Mouse (Mus musculus) testis, postnatal 10 days (tissue): ENCODE data around the gene Eprs.
A peak's percentile ranks its signal among the peaks of the same experiment; 100 is the strongest.

Experiments used
- DNase-seq: peaks from one replicate; pipeline ENCODE4 v3.0.0; 2021; ENCODE audit warnings: low spot score

The Eprs gene

DNA sequence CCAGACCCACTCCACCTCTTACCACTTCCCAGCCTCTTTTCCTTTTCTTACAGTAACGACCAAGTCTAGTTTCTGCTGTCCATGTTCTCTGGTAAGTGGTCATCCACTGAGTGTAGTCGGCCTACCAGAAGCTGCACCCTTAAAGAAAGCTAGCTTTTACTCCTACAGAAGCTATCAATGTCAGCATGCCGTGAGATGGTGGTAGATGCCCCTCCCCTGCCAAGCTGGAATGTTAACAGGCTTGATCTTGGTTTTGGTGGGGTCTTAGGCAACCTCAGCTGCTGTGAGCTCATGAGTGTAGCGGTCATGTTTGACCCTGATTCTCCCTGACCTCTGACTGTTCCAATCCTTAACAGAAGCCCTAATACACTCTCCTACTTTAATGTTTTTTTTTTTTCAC is 4.6 kb upstream of the Eprs start:
- no peak for DNase-seq

DNA sequence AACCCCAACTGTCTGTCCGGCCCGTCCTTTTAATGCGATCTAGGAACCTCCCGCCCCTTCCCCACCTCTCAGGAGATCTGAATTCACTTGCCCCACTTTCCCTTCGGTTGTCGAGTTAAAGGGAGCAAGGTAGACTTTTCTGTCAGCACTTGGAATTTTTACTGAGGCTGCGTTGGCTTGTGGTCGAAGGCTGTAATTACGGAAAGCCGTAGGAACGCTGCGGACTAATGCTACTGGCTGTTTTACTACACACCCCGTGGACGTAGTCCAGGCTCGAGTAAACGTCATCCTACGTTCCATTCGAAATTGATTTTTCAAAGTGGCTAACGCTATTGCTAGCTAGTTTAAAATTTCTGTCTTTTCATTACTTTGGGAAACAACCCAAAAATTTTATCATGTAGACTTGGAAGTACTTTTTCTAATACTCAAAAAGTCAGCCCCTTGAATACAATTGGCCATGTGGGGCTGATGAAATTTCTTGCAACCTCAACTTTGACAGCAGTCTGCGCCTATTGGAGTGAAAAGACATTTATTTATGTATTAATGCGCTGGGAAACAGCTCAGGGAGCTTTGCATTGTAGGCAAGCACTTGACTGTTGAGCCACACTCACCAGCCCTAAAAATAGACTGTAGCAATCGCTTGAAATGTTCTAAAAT is 810 bp downstream of the Eprs start:
- peak; percentile 53 for DNase-seq

DNA sequence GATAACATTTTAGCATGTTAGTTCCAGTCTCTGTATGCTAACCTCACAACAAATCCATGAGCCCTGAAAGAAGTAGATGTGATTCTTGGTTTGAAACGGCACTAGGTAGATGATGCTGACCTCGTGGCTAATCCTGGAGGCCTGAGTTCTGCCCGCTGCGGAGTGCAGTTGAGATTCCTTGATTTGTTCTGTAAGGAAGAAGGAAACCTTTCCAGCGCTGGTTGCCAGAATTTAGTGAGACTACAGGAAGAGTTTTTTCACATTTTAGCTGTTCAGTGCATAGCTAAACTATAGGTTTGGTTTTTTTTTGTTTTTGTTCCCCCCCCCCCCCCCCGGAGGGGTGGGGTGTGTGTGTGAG is 1.3 kb downstream of the Eprs start:
- DNase-seq: no peak

DNA sequence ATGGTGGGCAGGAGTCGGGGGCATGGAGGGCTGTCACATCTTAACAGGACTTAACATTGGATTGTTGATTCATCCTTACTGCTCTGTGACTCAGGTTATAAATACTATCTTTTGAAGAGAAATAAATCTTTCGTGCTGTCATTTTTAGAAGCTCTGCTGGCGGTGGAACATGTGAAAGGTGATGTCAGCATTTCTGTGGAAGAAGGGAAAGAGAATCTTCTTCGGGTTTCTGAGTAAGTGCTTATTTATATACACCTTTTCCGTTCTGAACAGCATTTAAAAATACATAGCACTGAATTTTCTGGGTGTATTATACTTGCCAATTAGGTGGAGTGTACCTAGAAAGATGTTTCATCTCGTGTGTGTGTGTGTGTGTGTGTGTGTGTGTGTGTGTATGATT is 4.5 kb downstream of the Eprs start:
- no peak for DNase-seq

DNA sequence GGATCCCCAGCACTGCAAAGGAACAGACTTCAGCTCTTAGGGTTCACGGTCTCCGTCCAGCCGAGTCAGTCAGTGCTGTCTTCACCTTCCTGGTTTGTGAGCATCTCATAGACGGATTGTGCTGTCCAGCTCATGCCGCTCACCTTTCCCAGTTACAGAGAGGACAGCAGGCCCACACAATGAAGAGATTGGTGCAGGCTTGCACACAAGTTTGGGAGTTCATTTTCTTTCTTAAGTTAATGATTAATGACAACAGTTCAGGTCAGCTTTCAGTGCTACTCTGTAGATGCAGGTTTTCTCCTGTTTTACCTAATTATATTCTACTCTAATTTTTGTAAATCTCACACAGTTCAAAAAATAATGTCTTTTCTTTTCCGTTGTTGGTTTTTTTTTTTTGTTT is 7.1 kb downstream of the Eprs start:
- no peak for DNase-seq

DNA sequence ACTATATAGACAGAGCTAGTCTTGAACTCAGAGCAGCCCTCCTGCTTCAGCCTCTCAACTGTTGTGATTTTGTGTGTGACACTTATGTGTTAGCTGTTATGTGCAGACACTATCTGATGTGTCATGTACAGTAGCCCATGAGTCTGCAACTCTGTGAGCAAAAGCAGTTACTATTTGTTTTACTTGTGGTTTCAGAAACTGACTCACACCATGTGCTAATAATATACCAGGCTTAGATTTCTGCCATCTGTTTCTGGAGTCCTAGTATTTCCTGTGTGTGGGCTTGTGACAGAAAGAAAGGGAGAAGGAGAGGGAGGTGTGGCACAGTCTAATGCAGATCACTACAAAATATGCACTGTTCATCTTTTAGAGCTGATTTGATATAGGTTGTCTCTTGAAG is 13.5 kb downstream of the Eprs start:
- DNase-seq: no peak

DNA sequence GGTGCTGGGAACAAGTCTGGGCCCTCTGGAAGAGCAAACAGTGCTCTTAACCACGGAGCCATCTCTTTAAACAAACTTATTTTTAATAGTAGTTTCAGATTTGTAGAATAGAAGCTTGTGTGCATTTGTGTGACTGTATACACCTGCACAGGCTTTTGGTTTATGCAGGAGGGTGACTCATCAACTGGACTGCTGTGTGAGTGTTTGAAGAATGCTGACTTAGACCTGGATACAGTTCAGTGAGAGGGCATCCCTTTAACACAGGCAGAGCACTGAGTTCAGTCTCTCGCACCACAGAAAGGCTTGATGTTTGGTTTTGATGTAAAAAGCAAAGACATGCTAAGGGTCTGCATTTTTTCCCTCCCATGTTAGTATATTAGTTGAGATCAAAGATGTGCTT is 14.6 kb downstream of the Eprs start:
- DNase-seq: no peak

DNA sequence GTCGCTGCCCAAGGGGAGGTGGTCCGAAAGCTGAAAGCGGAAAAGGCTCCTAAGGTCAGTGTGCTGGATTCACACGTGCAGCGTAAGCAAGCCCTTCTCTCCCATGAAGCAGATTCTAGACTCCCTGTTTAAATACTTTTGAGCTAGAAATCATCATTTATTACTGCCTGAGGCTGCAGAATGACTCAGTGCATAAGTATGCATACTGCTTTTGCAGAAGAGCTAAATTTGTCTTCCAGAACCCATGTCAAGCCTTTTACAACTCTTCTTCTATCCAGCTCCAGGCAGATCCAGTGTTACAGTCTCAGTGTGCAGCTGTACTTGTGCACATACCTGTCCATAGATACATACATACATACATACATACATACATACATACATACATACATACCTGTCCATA is 38.8 kb downstream of the Eprs start:
- no peak for DNase-seq

DNA sequence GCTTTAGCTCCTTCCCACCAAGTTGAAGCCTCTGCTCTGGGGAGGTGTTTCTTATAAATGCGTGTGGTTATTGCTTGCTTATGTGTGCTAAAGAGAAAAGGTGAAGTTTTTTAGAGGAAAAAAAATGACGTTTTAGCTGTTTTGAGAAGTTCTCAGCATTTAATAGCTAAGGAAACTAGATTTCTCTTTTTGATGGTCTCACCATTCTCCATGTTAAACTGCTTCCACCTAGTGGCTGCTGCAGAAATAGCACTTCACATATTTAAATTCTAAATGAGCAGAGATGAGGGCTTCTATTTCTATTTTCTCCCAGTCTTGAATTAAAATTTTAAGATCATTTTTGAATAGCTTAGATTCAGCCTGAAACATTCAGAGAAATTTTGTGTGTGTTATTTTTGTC is 41.2 kb downstream of the Eprs start:
- DNase-seq: no peak

DNA sequence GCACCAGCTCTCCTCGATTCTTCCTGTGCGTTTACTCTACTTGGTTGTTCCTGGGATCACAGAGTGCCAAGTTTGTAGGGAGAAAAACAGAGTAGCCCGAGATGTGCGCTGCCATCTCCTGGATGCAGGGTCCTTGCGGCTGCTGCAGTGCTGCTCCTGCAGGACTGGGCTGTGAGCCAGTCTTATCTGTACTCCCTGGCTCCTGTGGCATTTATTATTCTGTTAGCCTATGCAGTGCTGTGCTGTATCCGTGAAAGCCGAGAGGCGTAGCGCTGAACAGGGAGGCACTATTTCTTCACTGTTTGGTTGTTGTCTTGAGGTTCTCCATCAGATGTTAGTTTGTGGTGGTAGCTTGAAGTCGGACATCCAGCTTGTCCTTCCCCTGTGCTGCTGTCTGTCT is 43.1 kb downstream of the Eprs start:
- no peak for DNase-seq

DNA sequence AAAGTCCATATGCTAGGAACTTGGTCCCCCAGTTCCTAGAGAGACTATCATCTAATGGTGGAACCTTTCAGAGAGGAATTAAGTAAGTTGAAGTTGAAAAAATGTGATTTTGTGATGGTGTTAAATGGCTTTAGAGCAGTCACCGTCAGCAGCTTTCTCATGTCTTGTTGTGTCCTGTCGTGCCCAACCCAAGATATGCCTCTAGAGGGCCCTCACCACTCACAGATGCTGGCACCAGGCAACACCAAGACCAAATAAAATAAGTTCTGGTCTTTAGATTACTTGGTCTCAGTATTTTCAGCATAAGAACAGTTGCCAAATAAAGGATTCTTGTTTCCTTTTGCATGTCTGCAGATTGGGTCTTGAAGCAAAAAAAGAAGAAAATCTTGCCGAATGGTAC is 47.0 kb downstream of the Eprs start:
- DNase-seq: no peak

DNA sequence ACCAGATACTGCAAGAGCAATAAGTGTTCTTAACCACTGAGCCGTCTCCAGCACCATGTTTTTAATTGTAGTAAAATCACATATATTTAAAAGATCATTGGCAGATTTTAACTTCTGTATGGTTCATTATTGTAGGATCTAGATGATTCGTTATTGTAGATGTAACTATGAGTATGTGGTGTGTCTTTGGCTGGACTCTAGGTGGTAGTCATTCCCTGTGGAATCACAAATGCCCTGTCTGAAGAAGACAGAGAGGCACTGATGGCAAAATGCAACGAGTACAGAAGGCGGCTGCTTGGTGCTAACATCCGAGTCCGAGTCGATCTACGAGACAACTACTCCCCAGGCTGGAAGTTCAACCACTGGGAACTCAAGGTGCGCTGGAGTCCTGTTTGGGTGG is 55.2 kb downstream of the Eprs start:
- DNase-seq: no peak

DNA sequence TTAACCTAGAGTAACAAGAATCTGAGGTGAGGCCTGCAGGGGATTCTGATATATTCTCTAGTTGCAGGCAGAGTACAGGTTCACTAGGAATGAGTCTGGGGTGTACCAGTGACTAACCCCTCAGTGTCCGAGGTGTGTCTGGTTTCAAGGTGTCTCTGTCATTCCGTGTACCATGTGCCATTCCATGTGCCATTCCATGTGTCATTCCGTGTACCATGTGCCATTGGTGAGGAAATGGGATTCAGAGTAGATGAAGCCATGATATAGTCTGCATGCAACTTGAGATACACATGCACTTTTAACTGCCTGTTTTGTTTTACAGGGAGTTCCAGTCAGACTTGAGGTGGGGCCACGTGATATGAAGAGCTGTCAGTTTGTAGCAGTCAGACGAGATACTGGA is 57.0 kb downstream of the Eprs start:
- no peak for DNase-seq

DNA sequence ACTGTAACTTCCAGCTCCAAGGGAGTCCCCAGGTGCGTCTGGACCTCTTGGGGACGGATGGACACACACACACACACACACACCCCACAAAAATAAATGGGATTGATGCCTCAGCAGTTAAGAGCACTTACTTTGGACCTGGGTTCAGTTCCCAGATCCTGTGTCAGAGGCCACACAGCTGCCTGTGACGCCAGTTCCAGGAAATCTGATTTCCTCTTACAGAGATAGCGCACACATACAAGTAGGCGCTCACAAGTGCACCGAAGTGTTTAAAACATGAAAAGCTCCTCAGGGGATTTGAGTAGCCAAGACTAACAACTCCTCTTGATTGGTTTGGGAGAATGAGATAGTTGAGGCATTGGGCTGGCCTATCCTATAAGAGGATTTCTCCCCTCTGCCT is 57.9 kb downstream of the Eprs start:
- DNase-seq: no peak

DNA sequence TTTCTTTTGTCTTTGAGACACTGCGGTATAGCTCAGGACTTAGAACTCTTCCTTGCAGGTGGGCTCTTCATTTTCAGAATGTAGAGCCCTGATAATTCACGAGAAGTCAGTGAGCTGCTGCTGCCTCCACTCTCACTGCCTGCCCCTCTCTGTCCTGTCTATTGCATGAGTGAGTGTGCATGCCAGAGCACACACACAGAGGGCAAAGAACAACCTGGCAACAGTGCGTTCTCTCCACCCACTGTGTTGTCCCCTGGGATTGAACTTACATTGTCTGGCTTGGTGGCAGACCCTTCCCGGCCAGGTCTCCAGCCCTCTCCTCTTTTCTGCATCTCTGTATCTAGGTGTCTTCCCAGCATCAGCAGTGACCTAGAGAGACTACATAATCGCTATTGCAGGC is 63.7 kb downstream of the Eprs start:
- no peak for DNase-seq

DNA sequence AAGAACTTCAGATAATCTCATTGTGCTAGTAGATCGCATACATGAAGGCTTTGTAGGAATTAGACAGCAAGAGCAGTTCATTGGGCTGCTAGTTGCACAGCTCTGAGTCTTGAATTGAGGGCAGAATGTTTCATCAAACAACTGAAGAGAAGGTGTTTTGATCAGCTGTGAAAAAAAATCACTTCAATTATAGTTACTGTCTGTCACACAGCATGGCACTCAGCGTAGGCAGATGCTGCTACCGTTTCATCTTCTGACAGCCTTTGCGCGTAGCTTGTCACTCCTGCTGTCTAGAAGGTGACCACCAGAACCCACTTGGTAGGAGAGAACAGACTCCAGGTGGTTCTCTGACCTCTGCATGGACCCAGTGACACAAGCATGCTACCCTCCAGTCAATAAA is 67.6 kb downstream of the Eprs start:
- no peak for DNase-seq

DNA sequence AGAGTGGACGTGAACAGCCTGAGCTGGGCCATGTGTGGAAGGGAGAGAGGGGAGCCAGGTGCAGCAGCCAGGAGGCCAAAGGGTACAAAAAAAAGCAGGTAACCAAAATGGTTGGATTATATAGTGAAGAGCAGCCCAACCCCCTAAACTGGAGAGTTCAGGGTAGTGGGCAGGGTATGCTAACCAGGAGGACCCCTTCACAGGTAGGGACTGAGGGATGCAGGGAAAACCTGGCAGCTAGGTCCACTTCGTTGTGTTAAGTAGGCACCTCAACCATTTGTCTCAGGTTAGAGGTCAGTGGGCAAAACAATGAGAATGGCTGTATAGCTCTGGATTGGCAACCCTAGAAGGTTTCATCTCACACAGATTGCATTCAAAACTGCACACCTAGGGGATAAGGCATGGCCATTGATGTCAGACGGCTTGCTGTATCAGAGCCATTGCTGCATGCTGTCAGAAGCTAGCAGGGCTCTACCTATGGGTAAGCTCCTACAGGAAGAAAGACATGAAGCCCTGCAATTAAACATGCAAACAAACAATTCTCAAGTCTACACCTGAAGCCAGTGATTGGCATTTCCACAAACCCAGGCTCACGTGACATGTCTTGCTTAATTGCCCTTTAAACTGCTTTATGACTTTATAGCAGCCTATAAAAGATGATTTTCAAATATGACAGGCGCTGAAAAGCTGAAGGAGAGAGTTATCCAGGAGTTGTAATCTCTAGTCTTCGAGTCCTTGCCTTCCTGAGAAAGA is 68.6 kb downstream of the Eprs start:
- no peak for DNase-seq

DNA sequence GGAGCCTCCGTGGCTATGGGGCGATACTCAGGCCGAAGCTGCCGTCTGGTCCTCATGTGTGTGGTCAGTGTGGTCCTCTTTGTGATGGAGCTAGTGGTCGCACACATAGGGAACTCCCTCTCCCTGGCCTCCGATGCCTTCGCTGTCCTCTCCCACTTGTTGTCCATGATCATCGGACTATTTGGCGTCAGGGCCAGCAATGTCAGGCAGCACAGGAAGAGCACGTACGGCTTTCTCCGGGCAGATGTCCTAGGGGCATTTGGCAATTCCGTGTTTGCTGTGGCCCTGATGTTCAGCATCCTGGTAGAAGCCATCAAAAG is 69.1 kb downstream of the Eprs start:
- no peak for DNase-seq

DNA sequence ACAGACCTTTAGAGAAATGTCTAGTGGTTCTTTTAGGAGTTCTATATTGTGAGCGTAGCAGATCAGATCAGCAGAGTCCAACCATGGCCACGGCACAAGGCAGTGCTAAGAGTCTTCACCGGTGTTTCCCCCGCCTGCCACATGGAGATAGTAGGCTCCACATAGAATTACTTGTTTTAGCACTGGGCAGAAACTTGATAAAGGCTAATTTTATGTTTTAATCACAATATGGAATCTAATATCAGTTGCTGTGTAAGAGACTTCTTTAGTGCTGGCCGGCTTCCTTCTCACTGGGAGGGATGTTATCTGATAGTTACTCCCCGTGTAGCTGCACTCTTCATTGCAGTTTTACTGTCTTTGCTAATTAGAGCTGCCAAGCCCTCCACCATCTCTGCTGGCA is 70.3 kb downstream of the Eprs start:
- DNase-seq: no peak

DNA sequence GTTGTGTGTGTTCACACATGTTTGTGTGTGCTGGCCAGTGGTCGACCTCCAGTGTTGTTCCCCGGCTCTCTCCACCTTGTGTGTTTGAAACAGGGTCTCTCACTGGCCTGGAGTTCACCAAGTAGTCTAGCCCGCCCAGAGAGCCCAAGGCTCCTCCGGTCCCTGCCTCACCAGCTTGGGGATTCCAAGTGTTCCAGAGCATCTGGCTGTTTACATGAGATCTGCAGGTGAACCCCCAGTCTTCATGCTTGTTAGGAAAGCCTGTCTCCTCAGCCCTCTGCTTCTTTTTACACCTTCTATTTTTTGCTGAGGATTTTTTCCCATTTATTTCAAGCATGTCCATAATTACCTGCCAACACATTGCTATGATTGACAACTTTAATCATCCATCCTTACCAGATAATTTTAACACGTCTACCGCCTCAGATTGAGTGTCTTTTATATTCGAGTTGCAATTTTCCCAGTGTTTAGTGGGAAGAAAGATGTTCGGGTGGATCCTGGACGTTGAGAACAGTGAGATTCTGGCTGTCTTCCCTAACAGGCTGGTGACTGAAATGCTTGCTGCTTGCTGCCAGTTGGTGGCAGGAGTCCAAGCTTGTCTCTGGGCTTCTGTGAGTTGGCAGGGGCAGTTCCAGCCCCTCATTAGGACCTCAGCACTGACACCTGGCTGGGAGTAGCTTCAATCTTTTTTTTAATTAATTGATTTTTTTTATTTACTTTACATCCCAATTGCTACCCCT is 76.2 kb downstream of the Eprs start:
- DNase-seq: no peak

DNA sequence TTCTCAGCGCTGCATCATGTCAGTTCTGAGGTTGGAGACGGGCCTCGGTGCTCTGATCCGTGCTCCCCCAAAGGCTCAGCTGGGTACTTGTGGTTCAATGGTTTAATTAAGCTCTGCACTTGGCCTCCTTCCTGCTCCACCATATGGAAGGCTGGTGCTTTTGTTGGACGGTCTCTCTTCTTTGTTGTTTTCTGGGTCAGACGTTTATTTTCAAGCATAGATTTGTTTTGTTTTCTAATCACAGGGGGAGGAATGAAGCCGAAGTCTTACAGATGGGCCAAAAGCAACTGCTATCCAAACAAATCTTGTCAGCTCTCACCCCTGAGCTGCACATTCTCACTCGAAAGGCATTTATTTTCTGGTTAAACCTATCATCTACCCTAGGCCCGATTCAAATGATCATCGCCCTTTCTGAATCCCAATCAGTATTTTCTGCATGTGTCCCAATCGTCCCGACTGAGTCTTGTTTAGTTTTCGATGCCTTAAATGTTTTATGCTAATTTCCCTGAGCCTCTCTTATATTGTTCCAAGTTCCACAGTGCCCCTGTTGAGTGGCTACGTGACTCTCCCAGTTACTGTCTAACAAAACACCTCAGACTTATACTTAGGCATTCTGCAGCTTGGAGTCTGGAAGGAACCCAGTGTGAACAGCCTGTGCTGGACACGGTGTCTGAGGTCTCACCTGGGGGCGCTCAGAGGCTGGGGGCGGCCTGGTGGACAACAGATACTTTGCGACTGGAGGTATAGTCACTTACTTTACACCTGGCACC is 79.0 kb downstream of the Eprs start:
- no peak for DNase-seq

DNA sequence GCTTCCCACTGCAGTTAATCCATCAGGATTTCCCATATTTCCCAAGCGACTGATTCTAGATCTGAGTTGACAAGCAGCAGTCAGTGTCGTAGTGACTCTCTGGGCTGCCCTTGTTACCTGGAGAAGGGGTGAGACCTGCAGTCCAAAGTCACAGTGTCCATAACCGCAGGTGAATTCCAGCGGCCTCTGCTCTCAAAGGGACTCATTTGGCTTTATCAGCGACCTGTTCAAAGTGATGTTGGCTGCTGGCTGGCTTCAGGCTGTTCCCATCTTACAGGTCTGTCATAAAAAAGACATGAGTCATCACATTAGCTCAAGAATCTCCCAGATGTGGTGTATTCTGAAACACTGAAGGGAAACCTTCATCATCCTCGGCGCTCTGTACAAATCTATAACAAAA is 86.1 kb downstream of the Eprs start:
- no peak for DNase-seq

DNA sequence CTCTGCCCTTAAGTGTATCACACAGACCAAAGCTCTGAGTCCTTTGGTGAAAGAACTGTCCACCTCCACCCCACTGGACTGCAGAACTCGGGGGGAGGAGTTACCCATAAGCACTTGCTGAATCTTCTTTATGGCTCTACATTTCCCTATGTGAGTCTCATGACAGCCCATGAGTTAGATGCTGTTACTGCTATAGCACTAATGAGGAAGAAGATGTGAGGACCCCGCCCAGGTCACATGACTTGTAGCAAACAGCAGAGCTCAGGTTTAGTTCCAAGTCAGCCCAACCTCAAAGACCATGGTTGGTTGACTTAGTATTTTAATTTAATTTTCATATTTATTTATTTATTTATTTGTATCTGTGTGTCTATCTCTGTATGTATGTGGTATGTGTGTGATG is 86.9 kb downstream of the Eprs start:
- no peak for DNase-seq
